Mouse (Mus musculus) kidney, embryonic 16.5 days (tissue): ENCODE results near the gene Crebrf. TPM values are rescaled to one million over a fixed set of nuclear protein-coding genes. Genes with fewer than 3 reads are reported as not detected.

Source experiments
- ATAC-seq: fragments of 200-750 bp; cut with Nextera tagmentation; 2 replicates; pipeline ENCODE4 v1.8.0; 2017; ENCODE audit warnings: moderate TSS enrichment; ENCODE audit not compliant: low FRiP score, low TSS enrichment
- H3K27ac ChIP-seq: fragments of 300-500 bp; sonication (generic); 2 replicates; pipeline ENCODE4 v1.5.1; 2014; ENCODE audit warnings: low read length
- H3K27me3 ChIP-seq: fragments of 300-500 bp; sonication (generic); 2 replicates; pipeline ENCODE4 v1.6.1; 2014; ENCODE audit warnings: low read length, control low read depth, mixed read lengths; ENCODE audit not compliant: insufficient read depth
- H3K36me3 ChIP-seq: fragments of 300-500 bp; sonication (generic); 2 replicates; pipeline ENCODE4 v1.6.1; 2014; ENCODE audit warnings: low read length, control low read depth, mixed read lengths; ENCODE audit not compliant: insufficient read depth
- H3K4me1 ChIP-seq: fragments of 300-500 bp; sonication (generic); 2 replicates; pipeline ENCODE4 v1.6.1; 2014; ENCODE audit warnings: low read length, control low read depth, mixed read lengths; ENCODE audit not compliant: insufficient read depth
- H3K4me2 ChIP-seq: fragments of 300-500 bp; sonication (generic); replicated peaks from 2 replicates; pipeline ENCODE4 v1.6.1; 2014; ENCODE audit warnings: low read depth, low read length
- H3K4me3 ChIP-seq: fragments of 300-500 bp; sonication (generic); 2 replicates; pipeline ENCODE4 v1.5.1; 2014; ENCODE audit warnings: mild to moderate bottlenecking, low read length
- H3K9ac ChIP-seq: fragments of 300-500 bp; sonication (generic); replicated peaks from 2 replicates; pipeline ENCODE4 v1.6.1; 2014; ENCODE audit warnings: low read length
- H3K9me3 ChIP-seq: fragments of 300-500 bp; sonication (generic); 2 replicates; pipeline ENCODE4 v1.6.1; 2016; ENCODE audit warnings: low read length, control low read depth
- WGBS: fragments of 180-500 bp; shearing (Covaris S2); extraction: QIAGEN DNeasy Blood & Tissue Kit; methylation state at CpG from one replicate; pipeline ENCODE4 v1.1.7; 2014; 5-methylcytosine and 5-hydroxymethylcytosine counted together
- polyA plus RNA-seq: library from polyadenylated mRNA; unstranded; fragments of >200 nt; fragmentation: Nextera tagmentation; extraction: Ambion mirVana; gene quantifications from 2 replicates; pipeline ENCODE4 v1.2.1, GENCODE M21; 2015

Crebrf gene
- polyA plus RNA-seq, 1 experiment from 2014 or later = 9.2 TPM

DNA sequence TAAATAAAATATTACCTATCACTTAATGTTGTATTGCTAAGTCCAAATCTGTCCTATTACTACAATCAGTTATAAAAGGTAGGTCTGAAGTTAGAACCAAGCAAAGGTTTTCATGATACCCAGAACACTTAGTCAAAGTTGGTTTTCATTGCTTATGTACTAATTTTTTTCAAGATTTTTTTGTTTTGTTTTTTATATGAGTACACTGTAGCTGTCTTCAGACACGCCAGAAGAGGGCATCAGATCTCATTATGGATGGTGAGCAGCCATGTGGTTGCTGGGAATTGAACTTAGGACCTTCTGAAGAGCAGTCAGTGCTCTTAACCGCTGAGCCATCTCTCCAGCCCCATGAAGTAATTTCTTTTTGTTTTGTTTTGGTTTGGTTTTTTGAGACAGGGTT, 2.4 kb downstream of the Crebrf start:
- Histone ChIP-seq H3K9ac (no peak overlapping the region), H3K4me1 (peaks cover 3% of the 10 kb centered on the region; the same call in 1 of the 2 replicates), H3K36me3 (no peaks in the 10 kb centered on the region), H3K9me3 (no peaks in the 10 kb centered on the region), H3K27me3 (no peaks in the 10 kb centered on the region), H3K4me3 (no peak overlapping the region), H3K4me2 (no peak overlapping the region), H3K27ac (no peak overlapping the region)
- no peak for ATAC-seq
- 66% methylated on average over 2 of the region's 2 CpGs for WGBS

DNA sequence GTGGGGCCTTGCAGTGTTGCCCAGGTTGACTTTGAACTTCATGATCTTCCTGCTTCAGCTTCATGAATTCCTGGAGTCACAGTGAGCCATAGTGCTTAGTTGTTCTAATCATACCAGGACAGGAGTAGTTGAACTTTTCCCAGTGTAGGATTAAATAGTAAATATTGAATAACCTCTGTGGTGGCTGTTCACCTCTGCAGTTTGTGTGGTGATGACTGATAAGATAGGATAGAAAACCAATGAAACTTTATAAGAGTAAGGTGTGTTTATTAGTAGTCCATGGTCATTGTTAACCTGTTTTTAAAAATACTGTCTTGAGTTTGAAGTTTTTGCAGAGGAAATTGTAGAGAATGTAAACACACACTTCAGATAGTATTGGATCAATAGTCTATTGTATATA, 4.0 kb downstream of the Crebrf start:
- Histone ChIP-seq H3K9me3 (no peaks in the 10 kb centered on the region), H3K9ac (no peak overlapping the region), H3K27me3 (no peaks in the 10 kb centered on the region), H3K4me2 (no peak overlapping the region), H3K4me3 (no peak overlapping the region), H3K36me3 (no peaks in the 10 kb centered on the region), H3K4me1 (peaks cover 7% of the 10 kb centered on the region), H3K27ac (no peak overlapping the region)
- ATAC-seq = no peak

- no peak for ATAC-seq
- Histone ChIP-seq H3K9ac (no peak overlapping the region), H3K9me3 (no peaks in the 10 kb centered on the region), H3K27ac (no peak overlapping the region), H3K4me1 (peaks cover 5% of the 10 kb centered on the region), H3K36me3 (no peaks in the 10 kb centered on the region), H3K27me3 (no peaks in the 10 kb centered on the region), H3K4me3 (no peak overlapping the region), H3K4me2 (no peak overlapping the region)
- 77% methylated on average over 2 of the region's 2 CpGs for WGBS
These were observed 6.4 kb downstream of the Crebrf start for GRCm38 (mm10) chr17:26721802-26722201.

GRCm38 (mm10) chr17:26724790-26725189, 9.3 kb downstream of the Crebrf start:
- Histone ChIP-seq H3K27me3 (no peaks in the 10 kb centered on the region), H3K36me3 (no peaks in the 10 kb centered on the region), H3K4me3 (no peak overlapping the region), H3K27ac (no peak overlapping the region), H3K9ac (no peak overlapping the region), H3K4me2 (no peak overlapping the region), H3K9me3 (no peaks in the 10 kb centered on the region), H3K4me1 (peaks cover 5% of the 10 kb centered on the region)
- WGBS = 45% methylated on average over 1 of the region's 1 CpGs
- ATAC-seq = no peak

DNA sequence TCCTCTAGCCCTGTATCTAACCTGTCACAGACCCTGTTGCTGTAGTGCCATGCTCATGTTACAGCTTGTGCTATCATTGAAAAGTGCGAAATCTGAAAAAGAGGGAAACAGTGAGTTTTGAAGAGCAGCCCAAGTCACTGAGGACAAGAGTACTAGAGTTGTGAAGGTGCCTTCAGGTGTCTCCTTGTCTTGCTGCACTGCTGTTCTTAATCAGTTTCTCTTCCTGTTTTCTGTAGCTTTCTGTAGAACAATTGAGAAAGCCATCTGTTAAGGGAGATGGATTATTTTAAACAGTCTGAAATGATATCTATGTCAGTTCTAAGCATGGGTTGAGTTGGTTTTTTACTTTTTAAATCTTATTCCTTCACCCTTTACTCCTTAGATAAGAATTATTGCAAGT, 11.2 kb downstream of the Crebrf start:
- Histone ChIP-seq H3K4me3 (no peak overlapping the region), H3K4me1 (peaks cover 5% of the 10 kb centered on the region), H3K27me3 (no peaks in the 10 kb centered on the region), H3K4me2 (no peak overlapping the region), H3K9me3 (no peaks in the 10 kb centered on the region), H3K9ac (no peak overlapping the region), H3K27ac (no peak overlapping the region), H3K36me3 (no peaks in the 10 kb centered on the region)
- ATAC-seq = no peak
- 65% methylated on average over 1 of the region's 1 CpGs for WGBS

DNA sequence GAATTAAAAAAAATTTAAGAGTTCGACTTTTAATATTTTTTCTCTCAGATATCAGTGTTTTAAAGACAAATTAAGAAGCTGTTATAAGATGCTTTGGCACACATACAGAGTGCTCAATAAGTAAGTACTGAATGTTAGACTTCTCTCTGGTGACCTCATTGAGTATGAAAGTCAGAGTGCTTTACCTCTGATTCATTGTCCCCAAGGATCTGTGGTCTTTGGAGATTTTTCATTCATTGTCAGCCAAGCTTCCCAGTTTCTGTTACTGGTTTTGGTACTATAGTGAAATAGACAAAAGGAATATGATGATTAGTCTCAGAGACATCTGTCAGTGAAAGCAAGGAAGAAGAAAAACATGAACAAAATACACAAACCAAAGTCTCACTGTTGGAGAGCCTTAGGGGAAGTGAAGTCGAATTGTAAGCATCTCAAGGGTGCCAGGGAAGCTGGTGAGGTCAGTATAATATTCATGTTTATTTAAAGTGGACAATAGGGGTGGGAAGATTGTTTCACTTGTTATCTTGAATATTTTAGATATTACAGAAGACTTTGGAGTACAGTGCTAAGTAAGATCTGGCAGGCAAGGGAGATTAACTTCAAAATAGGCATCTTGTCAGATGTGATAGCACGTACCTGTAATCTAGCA, 11.8 kb downstream of the Crebrf start:
- Histone ChIP-seq H3K27ac (no peak overlapping the region), H3K9ac (no peak overlapping the region), H3K4me3 (no peak overlapping the region), H3K27me3 (no peaks in the 10 kb centered on the region), H3K4me2 (no peak overlapping the region), H3K36me3 (no peaks in the 10 kb centered on the region), H3K9me3 (no peaks in the 10 kb centered on the region), H3K4me1 (peaks cover 5% of the 10 kb centered on the region)
- 84% methylated on average over 3 of the region's 3 CpGs for WGBS
- ATAC-seq = no peak

DNA sequence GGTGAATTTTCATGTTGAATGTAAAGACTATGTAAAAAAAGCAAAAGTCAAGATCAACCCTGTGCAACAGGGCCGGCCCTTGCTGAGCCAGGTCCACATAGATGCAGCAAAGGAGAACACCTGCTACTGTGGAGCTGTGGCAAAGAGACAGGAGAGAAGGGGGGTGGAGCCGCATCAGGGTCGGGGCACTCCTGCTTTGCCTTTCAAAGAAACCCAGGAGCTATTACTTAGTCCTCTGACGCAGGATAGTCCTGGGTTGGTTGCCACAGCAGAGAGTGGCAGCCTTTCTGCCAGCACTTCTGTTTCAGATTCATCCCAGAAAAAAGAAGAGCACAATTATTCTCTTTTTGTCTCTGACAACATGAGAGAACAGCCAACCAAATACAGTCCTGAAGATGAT, 27.1 kb downstream of the Crebrf start:
- no peak for ATAC-seq
- no peaks in the 10 kb centered on the region for H3K9me3 ChIP-seq
- H3K27me3 ChIP-seq = no peaks in the 10 kb centered on the region
- WGBS = 53% methylated on average over 4 of the region's 4 CpGs
- no peaks in the 10 kb centered on the region for H3K36me3 ChIP-seq
- no peak overlapping the region for H3K9ac ChIP-seq
- no peak overlapping the region for H3K4me3 ChIP-seq
- no peaks in the 10 kb centered on the region for H3K4me1 ChIP-seq
- no peak overlapping the region for H3K4me2 ChIP-seq
- H3K27ac ChIP-seq = no peak overlapping the region

DNA sequence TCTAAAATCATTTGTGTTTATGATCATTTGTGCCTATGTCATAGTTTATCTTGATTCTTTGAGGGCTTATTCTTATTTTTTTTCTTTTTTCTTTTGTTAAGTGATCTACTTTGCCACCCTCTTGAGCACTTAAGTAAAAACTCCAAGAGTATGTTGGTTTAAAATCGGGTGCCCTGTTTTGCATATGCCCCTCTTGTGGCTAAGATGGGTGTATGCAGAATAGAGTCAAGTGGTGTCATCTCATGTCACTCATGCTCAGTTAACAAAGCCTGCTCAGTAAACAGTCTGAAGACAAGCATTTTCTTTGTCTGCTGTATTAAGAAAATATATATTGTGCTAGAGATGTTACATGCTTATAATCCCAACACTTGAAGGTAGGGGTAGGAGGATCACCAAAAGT, 27.8 kb downstream of the Crebrf start:
- 64% methylated on average over 1 of the region's 1 CpGs for WGBS
- H3K4me2 ChIP-seq = no peak overlapping the region
- H3K9me3 ChIP-seq = no peaks in the 10 kb centered on the region
- H3K27ac ChIP-seq = no peak overlapping the region
- H3K4me3 ChIP-seq = no peak overlapping the region
- no peaks in the 10 kb centered on the region for H3K36me3 ChIP-seq
- no peaks in the 10 kb centered on the region for H3K4me1 ChIP-seq
- ATAC-seq = no peak
- H3K9ac ChIP-seq = no peak overlapping the region
- no peaks in the 10 kb centered on the region for H3K27me3 ChIP-seq

DNA sequence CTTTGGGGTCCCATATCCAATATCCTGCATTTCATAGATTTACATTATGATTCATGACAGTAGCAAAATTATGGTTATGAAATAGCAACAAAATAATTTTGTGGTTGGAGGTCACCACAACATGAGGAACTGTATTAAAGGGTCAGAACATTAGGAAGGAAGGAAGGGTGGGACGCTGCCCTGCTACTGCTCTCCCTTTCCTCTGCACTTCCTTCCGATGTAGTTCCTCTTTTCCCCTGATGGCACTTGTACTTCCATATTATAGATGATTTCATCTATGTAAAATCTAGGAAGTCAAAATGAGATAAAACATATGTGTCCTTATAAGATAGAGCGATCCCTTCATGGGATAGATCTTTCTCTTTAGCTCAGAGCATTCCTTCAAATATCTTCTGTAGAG, 34.5 kb downstream of the Crebrf start:
- no peaks in the 10 kb centered on the region for H3K4me1 ChIP-seq
- no peak for ATAC-seq
- H3K36me3 ChIP-seq = no peaks in the 10 kb centered on the region
- H3K27ac ChIP-seq = no peak overlapping the region
- H3K27me3 ChIP-seq = no peaks in the 10 kb centered on the region
- no peak overlapping the region for H3K4me2 ChIP-seq
- WGBS = 83% methylated on average over 3 of the region's 3 CpGs
- no peaks in the 10 kb centered on the region for H3K9me3 ChIP-seq
- no peak overlapping the region for H3K4me3 ChIP-seq
- H3K9ac ChIP-seq = no peak overlapping the region

GRCm38 (mm10) chr17:26752297-26752696, 36.8 kb downstream of the Crebrf start:
- 74% methylated on average over 1 of the region's 1 CpGs for WGBS
- no peak for ATAC-seq
- no peak overlapping the region for H3K9ac ChIP-seq
- H3K9me3 ChIP-seq = no peaks in the 10 kb centered on the region
- H3K36me3 ChIP-seq = no peaks in the 10 kb centered on the region
- no peaks in the 10 kb centered on the region for H3K27me3 ChIP-seq
- H3K4me1 ChIP-seq = no peaks in the 10 kb centered on the region
- H3K27ac ChIP-seq = no peak overlapping the region
- H3K4me2 ChIP-seq = no peak overlapping the region
- H3K4me3 ChIP-seq = no peak overlapping the region
